Mouse (Mus musculus) common myeloid progenitor, adult 5-6 weeks (primary cell): ENCODE results near the gene Usp33. TPM values are rescaled to one million over a fixed set of nuclear protein-coding genes. Genes with fewer than 3 reads are reported as not detected.

Source experiments
- ATAC-seq: replicated peaks from 2 replicates; pipeline ENCODE4 v1.8.0; 2016; ENCODE audit warnings: low read depth, mild to moderate bottlenecking, moderate TSS enrichment, inconsistent platforms; ENCODE audit not compliant: poor library complexity, severe bottlenecking
- total RNA-seq: library from RNA; stranded (forward); fragments of 200-1000, 187-1606 nt; gene quantifications from 2 replicates; pipeline ENCODE4 v1.2.3, GENCODE M21; 2017

Gene Usp33
- total RNA-seq, 1 experiment from 2014 or later, result 67.5 TPM

DNA sequence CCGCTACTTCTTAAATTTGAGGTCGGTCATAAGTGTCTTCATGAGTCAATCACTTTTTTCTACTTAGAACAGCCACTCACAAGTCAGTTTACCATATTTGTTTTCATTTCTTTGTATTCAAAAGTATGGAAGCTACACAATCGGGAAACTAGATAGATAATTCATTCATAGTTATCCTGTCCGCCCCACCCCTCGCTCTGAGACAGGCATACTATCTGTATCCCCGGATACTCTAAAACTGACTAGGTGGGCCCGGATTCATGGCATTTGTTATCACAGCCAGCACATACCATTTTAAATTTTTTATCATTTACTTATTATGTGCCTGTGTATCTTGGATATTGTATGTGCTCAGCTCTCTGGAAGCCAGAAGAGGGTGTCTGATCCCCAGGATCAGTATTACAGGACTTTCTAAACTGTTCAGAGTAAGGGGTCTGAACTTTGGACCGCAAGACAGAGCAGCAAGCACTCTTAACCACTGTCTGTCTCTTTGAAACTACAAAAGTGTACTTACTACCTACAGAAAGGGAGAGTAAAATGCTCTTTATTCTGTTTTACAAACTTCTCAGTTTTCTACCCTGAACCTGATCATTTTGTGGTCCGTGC, 51.2 kb downstream of the Usp33 start:
- no peak for ATAC-seq

DNA sequence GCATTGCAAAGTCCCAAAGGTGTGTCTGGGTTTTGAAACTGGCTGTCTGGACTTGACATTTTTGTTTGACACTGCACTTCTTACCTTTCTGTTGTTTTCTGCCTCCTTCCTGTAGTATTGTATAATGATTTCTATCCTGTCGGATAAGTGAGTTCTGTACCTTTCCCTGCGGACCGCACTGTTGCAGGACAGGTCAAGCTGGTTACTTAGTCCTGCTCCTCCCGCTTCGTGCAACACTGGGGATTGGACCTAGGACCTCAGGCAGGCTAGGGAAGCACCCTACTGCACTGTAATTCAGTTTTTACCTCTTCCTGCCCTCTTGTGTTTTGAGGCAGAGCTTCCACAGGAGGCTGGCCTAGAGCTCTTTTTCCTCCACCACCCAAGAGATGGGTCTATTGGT, 54.2 kb downstream of the Usp33 start:
- ATAC-seq, result no peak

DNA sequence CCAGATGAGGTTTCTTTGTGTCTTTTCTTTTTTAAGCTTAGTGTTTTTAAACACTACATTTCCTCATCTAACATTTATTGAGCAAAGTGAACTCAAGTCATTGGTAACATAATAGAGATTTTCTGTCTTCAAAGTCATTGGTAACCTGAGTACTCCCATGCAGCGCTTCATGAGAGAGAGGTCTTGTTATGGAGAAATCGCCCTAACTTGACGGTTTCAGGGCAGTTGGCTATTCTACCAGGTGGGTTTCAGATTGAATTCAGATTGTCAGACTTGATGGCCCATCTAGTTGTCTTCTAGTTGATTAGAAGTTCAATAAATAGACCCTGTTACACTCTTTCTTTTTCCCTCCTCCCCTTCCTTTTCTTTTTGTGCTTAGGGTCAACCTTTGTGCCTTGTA, 54.6 kb downstream of the Usp33 start:
- ATAC-seq, result no peak

- ATAC-seq, result no peak
Observed at GRCm38 (mm10) chr3:152401964-152402670, 55.8 kb downstream of the Usp33 start.

DNA sequence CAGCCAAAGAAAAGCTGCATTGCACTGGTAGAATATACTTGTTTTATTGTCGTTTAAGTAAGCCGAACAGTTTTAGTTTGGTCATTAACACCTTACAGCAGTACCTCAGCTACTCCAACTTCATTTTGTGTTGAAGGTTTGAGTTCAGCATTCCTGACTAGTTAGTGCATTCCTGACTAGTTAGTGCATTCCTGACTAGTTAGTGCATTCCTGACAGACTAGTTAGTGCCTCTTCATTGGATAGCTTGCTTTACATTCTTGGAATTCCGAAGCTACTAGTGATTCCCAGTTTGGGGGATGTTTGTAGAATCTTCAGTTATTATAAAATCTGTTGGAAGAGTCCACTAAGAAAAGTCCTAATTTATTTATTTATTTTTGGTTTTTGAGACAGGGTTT, 56.4 kb downstream of the Usp33 start:
- no peak for ATAC-seq

GRCm38 (mm10) chr3:152403827-152404226, 57.5 kb downstream of the Usp33 start:
- no peak for ATAC-seq

DNA sequence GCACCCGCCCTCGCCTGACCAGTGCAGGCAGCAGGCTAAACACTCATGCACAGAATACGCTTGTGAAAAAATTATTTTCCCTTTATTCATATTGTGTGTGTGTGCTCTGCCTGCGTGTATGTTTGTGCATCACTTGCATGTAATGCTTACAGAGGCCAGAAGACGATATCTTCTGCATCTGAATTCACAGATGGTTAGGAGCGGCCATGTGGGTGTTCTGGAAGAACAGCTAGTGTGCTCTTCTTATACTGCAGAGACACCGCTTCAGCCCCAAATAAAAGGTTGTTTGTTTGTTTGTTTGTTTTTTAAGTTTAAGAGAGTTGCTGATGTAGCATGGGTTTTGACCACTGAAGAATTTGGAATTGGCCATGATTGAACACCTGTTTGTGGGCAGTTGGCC, 59.1 kb downstream of the Usp33 start:
- ATAC-seq, result no peak

DNA sequence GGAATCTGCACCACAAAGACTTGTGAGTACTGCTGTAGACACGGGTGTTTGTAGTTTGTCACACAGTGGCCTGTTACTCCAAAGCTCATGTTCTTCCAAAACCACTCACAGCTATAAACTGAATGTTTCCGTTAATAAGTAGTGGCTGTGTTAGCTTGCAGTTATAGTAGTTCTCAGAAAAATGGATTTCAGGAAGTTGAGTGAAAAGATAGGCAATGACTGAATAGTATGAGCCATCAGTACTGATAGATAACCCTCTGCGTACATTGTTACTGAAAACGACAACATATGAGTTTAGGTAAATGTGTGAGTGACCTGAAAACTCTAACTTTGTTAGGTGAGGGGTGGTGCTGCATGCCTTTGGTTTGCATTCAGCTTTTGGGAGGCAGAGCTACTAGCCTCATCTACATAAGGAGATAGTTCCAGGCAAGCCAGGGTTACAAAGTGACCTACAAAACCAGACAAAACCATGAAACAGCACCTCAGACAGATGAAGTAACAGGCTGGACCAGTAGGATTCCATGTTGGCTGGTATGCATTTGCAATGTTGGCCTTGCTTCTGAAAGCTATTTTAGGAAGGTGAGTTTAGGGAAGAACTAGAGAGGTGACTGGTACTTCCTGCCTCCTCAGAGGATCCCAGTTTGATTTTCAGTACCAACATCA, 59.8 kb downstream of the Usp33 start:
- ATAC-seq, result peak; percentile 75

DNA sequence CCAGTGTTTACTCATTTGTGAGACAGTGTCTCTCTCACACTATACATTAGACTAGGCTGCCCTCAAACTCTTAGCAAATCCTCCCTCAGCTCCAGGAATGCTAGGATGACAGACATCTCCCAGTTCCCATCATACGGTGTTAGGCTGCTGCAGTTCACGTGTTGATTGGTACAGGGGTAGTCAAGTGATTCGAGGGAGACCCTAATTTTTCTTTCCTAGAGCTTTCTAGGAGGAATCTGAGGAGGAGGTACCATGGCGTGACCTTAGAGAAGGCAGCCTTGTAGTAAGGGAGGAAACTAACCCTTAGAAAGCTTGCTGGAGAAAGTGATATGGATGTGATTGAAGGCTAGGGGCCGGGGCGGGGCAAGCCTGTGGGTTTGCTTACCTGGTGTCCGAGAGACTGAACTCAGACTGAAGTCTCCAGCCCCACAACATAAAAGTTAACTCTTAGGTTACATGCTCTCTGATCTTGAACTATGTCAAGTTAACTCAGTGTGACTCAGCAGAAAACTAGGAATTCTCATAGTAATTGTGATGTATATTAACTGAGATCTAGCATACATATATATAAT, 64.8 kb downstream of the Usp33 start:
- ATAC-seq, result 0 out of 2 replicates have a peak, but pooled peaks have one; percentile 23

- no peak for ATAC-seq
Observed at GRCm38 (mm10) chr3:152412362-152412761, 66.1 kb downstream of the Usp33 start.

GRCm38 (mm10) chr3:152428925-152429324, 82.6 kb downstream of the Usp33 start:
- no peak for ATAC-seq

DNA sequence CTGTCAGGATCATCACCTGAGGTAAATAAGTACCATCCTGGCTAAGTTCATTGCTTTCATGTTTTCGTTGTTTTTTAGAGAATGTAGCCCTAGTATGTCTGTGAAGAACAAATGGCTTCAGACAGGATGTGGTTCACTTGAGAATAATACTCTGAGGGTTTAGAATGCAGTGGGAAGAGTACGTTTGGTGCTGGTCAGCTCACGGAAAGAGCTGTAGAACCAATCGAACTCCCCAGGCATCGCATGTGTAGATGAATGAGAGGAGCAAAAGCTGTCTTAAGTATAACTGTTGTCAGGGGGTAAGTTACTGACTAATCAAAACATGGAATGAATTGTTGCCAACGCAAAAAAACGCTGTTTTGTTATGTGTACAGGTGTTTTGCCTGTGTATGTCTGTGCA, 86.4 kb downstream of the Usp33 start:
- no peak for ATAC-seq

- ATAC-seq, result no peak
Observed at GRCm38 (mm10) chr3:152435590-152435989, 89.3 kb downstream of the Usp33 start.

GRCm38 (mm10) chr3:152438068-152438467, 91.8 kb downstream of the Usp33 start:
- ATAC-seq, result no peak

DNA sequence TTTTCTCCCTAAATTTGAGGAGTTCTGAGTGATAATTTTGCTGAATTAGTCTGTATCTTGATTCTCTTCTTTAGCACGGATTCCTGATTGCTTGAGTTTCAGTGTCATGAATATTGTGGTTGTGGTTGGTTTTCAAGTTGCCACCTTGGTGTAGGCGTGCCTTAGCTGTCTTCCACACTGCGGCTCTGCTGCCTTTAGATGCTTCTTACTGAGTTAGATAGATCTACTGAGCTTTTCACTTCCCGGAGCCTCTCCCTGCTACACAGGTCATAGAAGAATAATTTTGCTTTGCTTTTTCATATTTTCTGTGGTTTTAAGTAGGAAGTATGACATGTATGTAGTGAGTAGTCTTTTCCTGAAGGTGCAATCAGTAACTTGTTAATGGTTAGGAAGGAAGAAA, 96.5 kb downstream of the Usp33 start:
- ATAC-seq, result no peak

Other genes starting within 250 kb of the Usp33 start
- 1.2 TPM in 1 of 2 replicates, not detected in the other for gene Gipc2, start 180.2 kb upstream of the Usp33 start, total RNA-seq
- 72.1 and 88.3 TPM in 2 replicates for gene Dnajb4, start 136.2 kb upstream of the Usp33 start, total RNA-seq
- gene Fubp1, start 136.1 kb upstream of the Usp33 start, total RNA-seq, result 244 and 251 TPM in 2 replicates
- 0.64 TPM in 1 of 2 replicates, not detected in the other for gene Nexn, start 80.1 kb upstream of the Usp33 start, total RNA-seq
- 25.3 and 29.1 TPM in 2 replicates for gene Miga1, start 6.1 kb upstream of the Usp33 start, total RNA-seq
- 75.6 and 95.0 TPM in 2 replicates for gene Zzz3, start 49.0 kb downstream of the Usp33 start, total RNA-seq